8 mouse cellular contexts compared by ENCODE assay signal in the genomic region with DNA sequence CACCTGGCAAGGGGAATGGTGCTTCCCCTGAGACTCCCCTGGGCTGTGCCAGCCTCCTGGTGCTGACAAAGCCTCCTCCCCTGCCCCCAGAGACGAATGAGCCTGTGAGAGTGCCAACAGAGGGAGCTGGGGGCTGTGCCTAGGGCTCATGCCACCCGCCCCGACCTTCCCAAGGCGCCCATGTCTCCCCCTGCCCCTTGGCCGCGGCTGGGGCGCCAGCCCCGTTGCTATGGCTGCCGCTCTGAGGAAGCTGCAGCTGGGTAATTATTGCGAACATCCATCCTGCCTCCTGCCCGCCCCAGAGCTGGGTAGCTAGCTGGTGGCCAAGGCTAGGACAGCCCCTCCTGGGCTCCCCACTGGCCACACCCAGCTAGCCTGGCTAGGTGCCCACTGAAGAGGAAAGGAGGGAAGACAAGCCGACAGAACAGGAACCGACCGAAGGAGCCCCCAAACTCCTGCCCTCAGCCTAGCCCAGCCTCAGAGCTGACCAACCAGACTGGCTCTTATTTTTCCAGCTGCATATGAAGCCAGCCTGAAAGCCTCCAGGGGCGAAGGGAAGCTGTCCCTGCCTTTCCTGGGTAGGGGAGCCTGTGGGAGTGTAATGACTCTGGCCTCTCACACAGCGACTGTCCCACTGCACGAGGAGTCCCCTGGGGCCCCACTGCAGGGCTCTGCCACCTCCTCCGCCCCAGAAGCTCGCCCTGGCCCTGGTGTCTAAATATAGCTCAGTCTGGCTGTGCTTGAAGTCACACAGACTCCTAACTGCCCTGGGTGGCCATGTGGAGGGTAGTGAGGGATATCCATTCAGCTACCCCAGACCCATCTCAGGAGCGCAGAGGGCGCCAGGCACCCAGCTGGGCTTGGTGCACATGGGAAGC. TPM values are rescaled to one million over a fixed set of nuclear protein-coding genes. Genes with fewer than 3 reads are reported as not detected.
DNase-seq lines count a peak whose midpoint lies in the region; ATAC-seq and TF ChIP-seq lines count a peak whose summit lies in the region.

No protein-coding gene starts in this region.

- WGBS in kidney, postnatal 0 days = 5% methylated on average over 21 of the region's 21 CpGs

- peak; percentile 87 for ATAC-seq in kidney, postnatal 0 days (replicated peaks; ENCODE audit: low FRiP score, low read depth)

- H3K27me3 ChIP-seq in kidney, postnatal 0 days (ENCODE audit: insufficient read depth, low read length) = no peaks in the 10 kb centered on the region

- peaks cover 58% of the 10 kb centered on the region for H3K4me1 ChIP-seq in bone marrow macrophage, adult 2 months (ENCODE audit: control insufficient read depth, insufficient read depth, low read length)
- H3K4me1 ChIP-seq in kidney, postnatal 0 days (replicated peaks; ENCODE audit: insufficient read depth, low read length) = peaks cover 14% of the 10 kb centered on the region

- peak overlapping the region; percentile 39 for H3K4me3 ChIP-seq in bone marrow macrophage, adult 2 months (ENCODE audit: insufficient read depth, low read length)
- H3K4me3 ChIP-seq in kidney, postnatal 0 days (replicated peaks; ENCODE audit: low read depth, low read length) = peak overlapping the region; percentile 13; the same call in 1 of the 2 replicates

- peak overlapping the region; percentile 51 for H3K4me2 ChIP-seq in kidney, postnatal 0 days (ENCODE audit: low read length)

- peak overlapping the region; percentile 94 for H3K27ac ChIP-seq in bone marrow macrophage, adult 2 months (ENCODE audit: insufficient read depth, low read depth, low read length)
- H3K27ac ChIP-seq in kidney, postnatal 0 days = peak overlapping the region; percentile 72

- TF ChIP-seq CTCF in bone marrow macrophage, adult 2 months (IDR thresholded peaks at IDR 0.05; ENCODE audit: low read depth, low read length) = no peak
- no peak for TF ChIP-seq CTCF in kidney, postnatal 0 days (IDR thresholded peaks at IDR 0.05; ENCODE audit: low read depth)

- 0 out of 2 replicates have a peak overlapping the region, but pooled peaks have one; percentile 31 for H3K9ac ChIP-seq in kidney, postnatal 0 days (ENCODE audit: low read depth, low read length)

- intact Hi-C loops in heart, postnatal 25 days (cut with DNase I) = no loop called here

- no peaks in the 10 kb centered on the region for H3K36me3 ChIP-seq in kidney, postnatal 0 days (ENCODE audit: insufficient read depth, low read length)

- no peaks in the 10 kb centered on the region for H3K9me3 ChIP-seq in kidney, postnatal 0 days (replicated peaks; ENCODE audit: low read length)

- 0 out of 2 replicates have a peak, but pooled peaks have one; percentile 11 for TF ChIP-seq POLR2A in bone marrow macrophage, adult 2 months (IDR thresholded peaks at IDR 0.05; ENCODE audit: borderline replicate concordance, low read depth, low read length)

- peak; percentile 96 for DNase-seq in heart, adult 11 months
- no peak for DNase-seq in heart, postnatal 25 days (ENCODE audit: low spot score)
- peak; percentile 37 for DNase-seq in heart, adult 8-10 months (ENCODE audit: low spot score)
- DNase-seq in kidney, postnatal 0 days (ENCODE audit: low spot score) = peak; percentile 84
- DNase-seq in lung, postnatal 10 days = peak; percentile 48
- peak; percentile 50 for DNase-seq in ovary, postnatal 14 days (ENCODE audit: low spot score)
- DNase-seq in urinary bladder, postnatal 25 days (ENCODE audit: low spot score) = no peak

RNA-seq across cellular contexts. Expression of a gene that starts 31.1 kb away (rescaled TPM):
- total RNA-seq in heart, postnatal 25 days (2021) = 1 to 10 TPM; 4.4 TPM
- polyA plus RNA-seq in bone marrow macrophage, adult 2 months (2012; ENCODE audit: insufficient read depth, insufficient read length, missing spikeins) = 15.9 and 19.2 TPM in 2 replicates
- total RNA-seq in heart, adult 8-10 months (2022) = 1 to 10 TPM; 2.2 to 3.6 (median 3.0) TPM
- polyA plus RNA-seq in kidney, postnatal 0 days (2015; fragmentation: Nextera tagmentation; extraction: Ambion mirVana) = 9.0 and 9.6 TPM in 2 replicates

Comparison
In these comparisons a context has a peak if more than half of its experiments do, and no peak if none do; other contexts are left out.
1. DNase-seq: peak in heart, adult 11 months (single experiment), heart, adult 8-10 months (single experiment), kidney, postnatal 0 days (single experiment), lung, postnatal 10 days (single experiment) and ovary, postnatal 14 days (single experiment); none in heart, postnatal 25 days (single experiment) and urinary bladder, postnatal 25 days (single experiment).